Mouse (Mus musculus): ENCODE measurements at regions not wholly inside any gene's neighbourhood (a gene's known extent, or its start where the extent isn't known, plus 50 kb on each side); places are given as distances from the start of the nearest gene placed in this dataset.

DNA sequence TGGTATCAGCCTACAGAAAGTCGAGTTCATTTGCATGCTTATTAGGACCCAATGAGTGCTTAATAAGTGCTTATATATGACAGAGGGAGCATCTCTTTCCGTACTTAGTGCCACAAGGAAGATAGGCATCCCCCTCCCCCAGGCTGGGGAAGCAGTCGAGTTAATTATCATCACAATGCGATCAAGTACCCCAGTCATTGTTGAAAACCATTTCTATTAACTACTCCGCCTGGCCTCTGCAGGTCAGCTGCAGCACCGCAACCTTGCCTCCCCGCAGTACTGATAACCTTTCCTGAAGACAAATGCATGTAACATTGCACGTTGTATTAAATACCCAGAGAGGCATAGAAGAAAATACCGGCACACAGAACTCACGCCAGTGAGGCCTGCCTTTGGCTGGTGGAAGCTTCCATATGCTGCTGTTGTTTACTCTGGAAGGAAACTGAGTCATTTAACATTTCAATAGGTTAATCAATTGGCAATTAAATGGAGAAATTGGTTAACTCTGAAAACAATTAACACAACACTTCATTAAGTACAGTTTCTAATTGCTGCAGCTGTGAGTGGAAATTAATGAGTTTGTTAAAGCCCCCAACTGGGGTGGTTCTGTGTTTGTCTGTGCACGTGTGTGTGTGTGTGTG, 80.6 kb upstream of the Otx2 start:
- peak; percentile 28 for DNase-seq (ENCODE audit: extremely low spot score)

DNA sequence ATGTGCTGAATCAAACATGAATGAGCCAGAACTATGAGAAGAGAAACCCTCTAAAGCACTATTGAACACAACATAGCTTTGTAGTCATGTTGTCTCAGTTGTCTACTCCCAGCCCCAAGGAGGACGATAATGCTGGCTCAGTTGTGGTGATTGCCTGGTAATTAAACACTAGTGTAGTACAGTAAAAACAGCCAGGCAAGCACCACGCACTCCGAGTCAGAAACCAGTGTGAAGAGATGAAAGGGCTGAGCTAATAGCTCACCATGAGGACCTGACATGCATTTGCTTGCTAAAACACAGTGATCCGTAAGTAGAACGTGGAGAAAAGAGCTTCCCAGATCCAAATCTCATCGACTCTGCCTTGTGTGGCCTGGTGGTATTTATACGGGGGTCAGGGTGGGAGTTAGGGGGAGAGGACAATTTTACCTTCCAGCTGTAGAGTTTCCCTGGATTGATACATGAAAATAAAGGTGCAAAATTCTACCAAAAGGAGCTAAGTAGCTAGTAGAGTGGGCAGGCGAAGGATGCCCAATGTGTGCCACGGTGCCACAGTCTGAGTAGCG, 80.0 kb upstream of the Otx2 start:
- peak; percentile 18 for DNase-seq (ENCODE audit: extremely low spot score)

DNA sequence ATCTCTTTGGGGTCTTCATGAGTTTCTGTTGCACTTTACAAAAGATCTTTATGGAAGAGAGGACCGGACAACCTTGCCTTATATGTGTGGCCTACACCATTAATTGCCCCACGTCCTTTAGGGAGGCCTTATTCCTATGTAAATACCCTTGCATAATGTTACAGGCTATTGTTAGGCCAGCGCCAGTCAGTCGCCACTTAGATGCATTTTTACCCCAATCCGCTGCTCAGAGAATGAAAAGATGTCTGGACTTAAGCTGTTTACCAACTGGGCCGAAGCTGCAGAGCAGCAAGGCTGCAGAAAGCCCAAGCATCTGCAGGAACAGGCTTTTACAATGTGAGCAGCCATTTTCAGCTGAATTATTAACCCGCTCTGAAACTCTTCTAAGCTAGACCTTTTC, 79.5 kb upstream of the Otx2 start:
- DNase-seq (ENCODE audit: extremely low spot score): peak; percentile 27

DNA sequence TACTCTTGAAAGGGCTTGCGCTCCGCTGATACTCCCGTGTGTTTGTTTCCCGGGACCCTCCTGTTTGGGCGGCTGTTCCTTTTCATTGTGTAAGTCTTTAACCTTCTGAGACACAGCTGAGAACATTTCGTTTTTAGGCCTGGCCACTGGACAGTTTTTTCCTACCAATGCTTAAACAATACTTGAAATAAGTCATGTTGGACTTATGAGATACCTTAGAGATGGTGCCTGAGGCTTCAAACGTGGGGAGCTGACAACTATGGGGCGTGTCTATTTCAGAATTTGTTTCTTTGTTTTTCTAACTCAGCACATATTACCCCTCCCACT, 78.9 kb upstream of the Otx2 start:
- DNase-seq (ENCODE audit: extremely low spot score): no peak

DNA sequence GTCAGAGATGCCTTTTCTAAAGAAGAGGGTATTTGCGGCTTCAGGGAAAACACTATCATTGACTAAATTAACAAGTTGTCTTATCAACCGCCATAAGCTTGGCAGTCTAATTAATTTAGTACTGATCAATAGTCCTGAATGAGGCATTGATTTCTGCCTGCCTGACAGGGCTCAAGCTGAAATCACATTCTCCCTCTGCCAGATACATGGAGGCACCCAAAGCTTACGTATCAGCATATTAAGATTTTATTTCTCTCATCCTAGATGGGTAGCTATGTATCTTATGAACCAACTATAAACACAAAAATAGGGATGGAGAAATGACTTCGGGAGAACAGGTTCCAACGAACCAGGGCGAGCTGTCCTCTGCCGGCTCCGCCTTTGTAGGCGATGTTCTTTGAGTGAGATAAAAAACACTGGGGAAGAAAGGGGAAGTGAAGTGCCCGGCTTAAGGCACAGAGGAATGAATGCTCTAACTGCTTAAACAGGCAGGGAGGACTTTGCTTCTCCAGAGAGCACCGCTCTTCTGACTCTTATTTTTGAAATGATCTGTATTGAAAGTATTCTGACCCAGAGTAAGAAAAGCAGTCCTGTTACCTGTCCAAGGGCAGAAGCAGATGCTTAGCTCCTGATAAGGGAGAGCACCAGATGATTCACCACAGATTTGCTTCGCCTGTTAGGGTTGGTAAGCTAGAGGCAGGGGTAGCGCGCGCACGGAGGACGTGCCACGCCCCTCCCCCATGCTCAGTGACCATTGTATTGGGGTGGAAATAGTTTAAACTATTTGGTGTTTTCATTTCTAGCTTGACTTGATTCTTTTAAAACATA, 78.3 kb upstream of the Otx2 start:
- peak; percentile 43 for DNase-seq (ENCODE audit: extremely low spot score)

DNA sequence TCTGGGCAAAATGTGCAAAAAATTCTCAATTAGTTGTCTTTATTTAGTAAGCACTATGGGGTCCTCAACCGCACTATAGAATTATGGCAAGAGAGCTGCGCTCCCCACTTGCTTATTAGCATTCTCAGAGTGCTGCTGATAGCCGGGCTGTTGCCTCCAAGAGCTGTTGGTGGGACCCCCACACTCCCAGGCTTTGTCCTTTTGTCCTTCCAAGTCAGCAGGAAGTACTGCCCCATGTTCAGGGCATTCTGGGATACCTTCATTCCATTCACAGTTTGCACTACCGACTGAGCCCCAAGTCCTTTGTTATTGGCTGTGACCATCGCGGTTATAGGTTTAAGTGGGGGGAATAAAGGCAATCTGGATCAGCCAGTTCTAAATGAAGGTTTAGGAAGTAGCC, 77.4 kb upstream of the Otx2 start:
- peak; percentile 7 for DNase-seq (ENCODE audit: extremely low spot score)

DNA sequence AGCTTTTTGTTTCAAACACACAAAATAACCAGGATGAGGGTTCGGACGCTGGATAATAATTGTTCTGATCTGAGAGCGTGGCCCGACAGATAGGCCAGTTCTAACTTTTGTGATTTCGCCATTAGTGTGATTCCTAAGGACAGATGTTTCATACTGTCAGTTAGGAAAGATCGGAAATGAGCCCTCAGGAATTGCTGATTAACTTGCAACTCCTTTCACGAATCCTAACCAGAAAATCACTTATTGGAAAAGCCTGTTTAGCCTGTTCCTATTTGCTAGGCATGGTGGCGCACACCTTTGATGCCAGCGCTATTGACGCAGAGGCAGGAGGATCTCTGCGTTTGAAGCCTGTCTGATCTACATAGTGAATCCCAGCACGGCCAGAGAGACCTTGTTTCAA, 75.4 kb upstream of the Otx2 start:
- no peak for DNase-seq (ENCODE audit: extremely low spot score)

DNA sequence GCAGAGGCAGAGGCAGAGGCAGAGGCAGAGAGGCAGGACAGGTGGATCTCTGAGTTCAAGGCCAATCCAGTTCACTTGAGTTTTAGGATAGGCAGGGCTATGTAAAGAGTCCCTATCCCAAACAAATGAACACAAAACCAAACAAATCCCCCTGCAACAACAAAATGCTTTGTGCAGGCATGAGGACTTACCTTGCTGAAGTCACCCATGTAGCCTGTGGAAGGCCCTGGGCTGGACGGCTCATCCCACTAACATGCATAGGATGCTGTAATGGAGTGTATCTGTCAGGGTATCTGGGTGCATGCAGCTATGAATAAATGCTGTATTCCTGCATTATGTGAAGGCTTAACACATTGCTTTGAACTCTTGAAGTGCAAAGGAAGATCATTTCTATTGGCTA, 74.3 kb upstream of the Otx2 start:
- DNase-seq (ENCODE audit: extremely low spot score): no peak

DNA sequence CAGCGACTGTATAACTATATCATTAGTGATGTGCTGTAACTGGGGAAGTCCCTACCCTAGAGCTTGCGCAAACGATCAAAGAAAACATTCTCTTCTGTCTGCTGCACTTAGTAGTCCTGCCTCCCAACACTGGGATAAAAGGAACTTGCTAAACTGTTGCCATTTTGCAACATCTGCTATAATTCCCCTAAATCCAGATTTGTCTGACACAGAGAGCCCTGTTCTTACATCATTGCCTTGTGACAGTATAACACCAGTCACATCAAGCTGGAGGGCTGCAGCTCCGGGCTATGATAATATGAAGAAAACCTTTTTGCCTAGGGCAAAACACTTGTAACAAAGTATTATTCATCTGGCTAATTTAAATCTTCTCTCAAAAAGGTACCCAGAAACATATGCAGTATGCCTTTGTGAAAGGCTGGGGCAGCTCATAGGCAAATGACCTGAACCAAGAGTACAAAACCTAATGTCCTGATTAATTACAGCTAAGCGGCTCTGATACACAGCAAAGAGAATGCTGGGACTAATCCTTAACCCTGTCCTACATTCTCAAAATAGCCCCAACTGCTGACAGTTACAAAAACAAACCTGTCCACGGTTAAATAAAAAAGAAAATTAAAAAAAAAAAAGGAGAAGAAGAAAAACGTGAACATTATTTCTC, 67.5 kb upstream of the Otx2 start:
- no peak for DNase-seq (ENCODE audit: extremely low spot score)

DNA sequence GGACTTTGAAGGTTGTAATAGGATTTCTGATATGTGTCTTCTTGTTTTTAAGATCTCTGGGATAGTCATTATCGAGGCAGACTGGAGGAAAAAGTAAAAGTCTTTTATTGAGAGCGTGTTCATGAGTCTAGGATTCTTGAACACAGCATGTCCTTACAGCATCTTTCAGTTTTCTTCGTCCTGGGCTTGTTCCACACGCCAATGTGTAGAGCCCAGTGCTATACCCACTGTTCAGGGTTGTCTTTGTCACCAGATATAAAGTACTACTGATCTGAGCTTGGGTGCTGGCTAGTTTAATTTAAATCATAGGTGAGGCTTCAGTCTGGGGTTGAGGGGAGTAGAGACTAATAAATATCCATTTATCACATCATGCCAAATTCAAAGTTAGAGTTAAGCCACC, 65.5 kb upstream of the Otx2 start:
- DNase-seq (ENCODE audit: extremely low spot score): no peak

DNA sequence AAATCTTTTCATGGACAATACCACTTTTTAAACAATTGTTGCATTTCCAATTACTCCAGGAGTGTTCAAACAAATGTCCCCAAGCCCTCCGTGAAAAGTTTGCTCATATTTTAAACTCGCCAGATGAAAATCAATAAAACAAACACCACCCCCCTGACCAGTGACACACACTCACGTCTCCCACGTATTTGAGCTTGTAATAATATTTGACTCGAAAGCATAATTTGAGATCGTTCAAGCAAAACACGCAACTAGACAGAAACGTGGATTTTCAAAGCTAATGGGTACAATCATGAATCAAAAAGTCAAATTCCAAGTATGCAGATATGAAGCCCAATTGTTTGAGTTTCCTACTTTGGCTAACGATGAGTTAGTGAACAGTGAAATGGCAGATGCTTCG, 65.0 kb upstream of the Otx2 start:
- no peak for DNase-seq (ENCODE audit: extremely low spot score)

DNA sequence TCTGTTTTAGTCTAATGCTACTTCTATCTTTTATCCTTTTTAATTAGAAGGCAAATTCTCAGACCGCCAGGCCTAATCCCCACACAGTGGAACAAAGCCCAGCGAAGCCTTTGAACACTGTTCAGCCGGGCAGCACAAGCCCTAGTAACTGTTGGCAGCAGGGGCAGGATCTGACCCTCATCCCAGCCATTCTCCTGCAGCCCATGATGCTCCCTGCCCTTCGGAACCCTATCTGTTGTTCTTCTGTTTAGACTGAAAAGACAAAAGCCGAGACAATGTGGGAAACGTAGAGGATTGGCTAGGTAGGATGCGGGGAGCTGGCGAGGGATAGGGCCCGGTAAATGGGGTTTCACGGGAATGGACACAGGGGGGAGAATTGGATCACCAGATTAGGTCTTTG, 64.6 kb upstream of the Otx2 start:
- peak; percentile 31 for DNase-seq (ENCODE audit: extremely low spot score)

DNA sequence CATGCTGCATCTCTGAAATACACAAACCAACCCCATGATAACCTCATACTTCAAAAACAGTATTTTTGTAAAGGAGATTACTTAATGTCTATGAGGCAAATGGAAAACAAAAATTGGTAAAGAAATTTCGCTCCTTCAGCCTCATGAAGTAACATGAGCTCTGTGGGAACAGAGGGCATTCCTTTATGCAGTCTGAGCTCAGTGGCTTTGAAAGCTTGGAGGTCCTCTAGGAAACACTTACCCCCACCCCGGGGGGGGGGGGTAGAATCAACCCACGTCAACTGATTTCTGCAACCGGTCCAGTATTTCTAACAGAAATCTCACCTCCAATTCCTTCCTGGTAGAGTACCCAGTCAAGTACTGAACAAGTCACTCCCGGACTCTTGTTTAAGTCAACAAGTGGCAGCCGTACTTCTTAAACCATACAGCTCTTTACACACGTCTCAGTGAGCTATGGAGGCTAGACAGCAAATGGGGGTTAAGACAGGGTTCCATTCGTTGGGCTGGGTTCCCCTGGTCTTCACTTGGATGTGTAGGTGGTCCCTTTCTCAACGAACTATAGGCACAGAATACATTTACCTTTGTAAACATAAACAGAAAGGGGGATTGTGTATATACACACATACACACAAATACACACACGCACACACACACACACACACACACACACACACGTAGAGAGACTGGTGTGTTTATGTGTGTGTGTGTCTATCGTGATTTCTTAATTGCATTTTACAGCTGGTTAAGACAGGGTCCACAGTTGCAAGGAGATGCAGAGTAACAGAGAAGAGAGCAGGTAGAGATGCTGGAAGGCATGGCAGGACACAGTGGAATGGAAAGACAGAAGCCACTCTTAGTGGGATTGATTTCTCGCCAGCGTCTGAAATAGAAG, 63.6 kb upstream of the Otx2 start:
- DNase-seq (ENCODE audit: extremely low spot score): peak; percentile 30

DNA sequence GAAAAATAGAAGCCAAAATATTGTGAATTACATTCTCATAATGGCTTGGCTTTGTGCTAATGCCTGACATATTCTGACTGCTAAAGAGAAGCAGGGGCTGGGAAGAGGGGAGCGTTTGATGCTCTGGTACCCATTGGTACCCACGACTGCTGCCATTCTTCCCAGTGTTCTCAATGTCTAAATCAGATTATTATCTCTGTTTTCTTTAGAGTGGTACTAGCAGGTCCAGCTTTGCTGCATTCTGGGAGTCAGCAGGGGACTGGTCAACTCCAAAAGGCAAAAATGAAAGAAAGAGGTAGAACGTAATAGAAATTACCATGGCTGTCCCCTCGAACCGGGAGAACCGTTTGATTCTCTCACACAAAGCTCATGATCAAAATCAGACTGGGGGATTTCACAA, 62.6 kb upstream of the Otx2 start:
- no peak for DNase-seq (ENCODE audit: extremely low spot score)

DNA sequence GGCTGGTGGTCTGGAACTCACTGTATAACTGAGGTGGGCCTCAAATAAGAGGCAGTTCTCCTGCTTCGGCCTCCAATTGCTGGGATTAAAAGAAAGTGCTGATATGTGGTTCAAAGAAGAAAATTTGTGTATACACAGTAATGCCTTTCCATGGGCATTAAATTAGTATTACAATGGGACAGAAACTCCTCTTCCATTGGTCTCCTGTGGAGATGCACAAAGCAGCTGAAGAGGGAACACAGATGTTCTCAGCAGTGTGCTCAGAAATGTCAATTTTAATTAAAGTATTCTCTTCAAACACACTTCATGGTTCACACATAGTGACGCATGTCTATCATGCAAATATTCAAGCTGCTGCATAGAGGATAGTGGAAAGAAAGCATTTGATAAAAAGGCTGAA, 56.4 kb upstream of the Otx2 start:
- DNase-seq (ENCODE audit: extremely low spot score): no peak

Measured in embryo, embryonic 9.5 days (tissue).